Mouse (Mus musculus): ENCODE results near the gene Litaf. TPM values are rescaled to one million over a fixed set of nuclear protein-coding genes. Genes with fewer than 3 reads are reported as not detected.
A peak's percentile ranks its signal among the peaks of the same experiment; 100 is the strongest.

Litaf gene
- polyA plus RNA-seq, 1 experiment: 115 TPM

DNA sequence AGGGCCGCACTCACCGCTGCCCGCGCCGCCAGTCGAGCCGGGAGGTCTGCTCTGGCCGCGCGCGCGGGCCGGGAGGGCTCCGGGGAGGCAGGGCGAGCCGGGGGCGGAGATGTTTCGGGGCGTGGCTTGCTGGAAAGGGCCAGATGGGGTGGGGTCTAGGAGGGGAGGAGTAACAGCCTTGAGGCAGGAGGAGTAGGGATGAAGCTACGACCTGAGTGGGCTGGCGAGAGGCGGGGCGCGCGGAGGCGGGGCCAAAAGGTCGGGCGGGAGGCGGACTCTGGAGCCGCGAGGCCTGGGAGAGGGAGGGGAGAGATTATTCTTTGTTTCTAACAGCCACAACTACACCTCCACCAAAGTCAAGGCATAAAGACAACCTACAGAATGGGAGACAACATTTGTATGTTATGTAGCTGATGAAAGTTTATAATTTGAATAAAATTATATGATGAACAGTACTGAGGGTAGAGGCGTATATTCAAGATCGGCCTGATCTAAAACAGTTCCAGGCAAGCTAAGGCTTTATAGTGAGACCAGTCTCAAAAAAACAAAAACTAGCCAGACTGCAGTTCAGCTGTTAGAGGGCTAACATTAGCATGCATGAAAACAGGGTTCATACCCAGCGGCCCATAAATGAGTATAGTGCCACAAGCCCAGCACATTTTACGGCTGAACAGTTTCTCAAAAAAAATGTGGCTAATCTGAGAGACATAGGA, 72.8 kb downstream of the Litaf start:
- WGBS: 8% methylated on average over 35 of the region's 35 CpGs
- H3K4me1 ChIP-seq (ENCODE audit: control insufficient read depth, insufficient read depth, insufficient read length): peaks cover 5% of the 10 kb centered on the region; the same call in 1 of the 2 replicates
- peak; percentile 16; the same call in 1 of the 2 replicates for TF ChIP-seq POLR2A (IDR thresholded peaks at IDR 0.05; ENCODE audit: low read depth, low read length)
- TF ChIP-seq CTCF (IDR thresholded peaks at IDR 0.05; ENCODE audit: extremely low read depth, insufficient read depth, insufficient read length, insufficient replicate concordance): no peak
- DNase-seq (ENCODE audit: low read depth in 1 of 2, low spot score in 2 of 2): peak; percentile 78 to 91
- peak overlapping the region; percentile 66 for H3K27ac ChIP-seq (ENCODE audit: insufficient read depth, low read length)
- no peaks in the 10 kb centered on the region for H3K27me3 ChIP-seq (ENCODE audit: control insufficient read depth, insufficient read depth, low read length)
- H3K4me3 ChIP-seq (ENCODE audit: extremely low read depth, insufficient read depth, insufficient read length): peak overlapping the region; percentile 73
- no peaks in the 10 kb centered on the region for H3K36me3 ChIP-seq (ENCODE audit: control insufficient read depth, insufficient read depth, low read length)

DNA sequence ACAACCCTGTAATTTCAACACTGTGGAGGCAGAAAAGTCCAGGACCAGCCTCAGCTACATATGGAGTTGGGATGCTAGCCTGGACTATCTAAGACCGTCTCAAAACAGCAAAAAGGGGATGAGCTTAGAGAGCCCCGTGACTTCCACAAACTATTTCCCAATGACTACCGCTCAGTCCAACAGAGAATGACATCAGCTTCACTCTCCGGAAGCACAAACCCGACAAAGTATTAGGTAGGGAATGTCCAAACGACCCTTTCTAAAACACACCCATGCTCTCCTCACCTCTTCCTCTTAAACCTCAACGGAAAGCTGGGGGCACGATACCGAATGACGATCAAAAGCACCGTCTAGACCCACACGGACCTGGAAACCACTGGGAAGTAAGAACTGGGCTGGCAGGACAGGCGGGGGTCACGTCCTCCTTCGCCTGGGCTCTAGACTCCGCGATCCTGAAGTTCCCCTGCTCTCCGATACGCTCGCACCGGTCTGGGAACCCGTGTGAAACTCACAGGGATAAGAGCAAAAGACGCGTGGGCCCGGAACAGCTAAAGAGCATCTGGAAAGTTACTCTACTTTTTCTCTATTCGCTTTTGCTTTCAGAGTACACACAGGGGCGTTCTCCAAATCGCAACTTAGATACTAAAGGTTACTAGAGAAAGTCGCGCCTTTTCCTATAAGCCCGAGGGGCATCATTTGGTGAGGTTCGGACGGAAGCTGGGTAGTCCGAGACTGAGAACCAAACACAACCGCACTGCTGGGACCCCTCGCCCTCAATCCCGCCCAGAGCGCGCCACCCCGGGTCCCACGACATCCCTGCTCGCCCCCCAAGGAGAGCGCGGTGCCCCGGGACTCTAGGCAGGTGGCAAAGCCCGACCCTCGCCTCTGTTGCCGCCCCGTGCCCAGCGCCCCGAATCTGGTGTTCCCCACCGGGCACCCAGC, 73.6 kb downstream of the Litaf start:
- H3K4me3 ChIP-seq (ENCODE audit: extremely low read depth, insufficient read depth, insufficient read length): peak overlapping the region; percentile 73
- DNase-seq (ENCODE audit: low read depth in 1 of 2, low spot score in 2 of 2): no peak
- H3K4me1 ChIP-seq (ENCODE audit: control insufficient read depth, insufficient read depth, insufficient read length): peaks cover 5% of the 10 kb centered on the region; the same call in 1 of the 2 replicates
- no peak for TF ChIP-seq CTCF (IDR thresholded peaks at IDR 0.05; ENCODE audit: extremely low read depth, insufficient read depth, insufficient read length, insufficient replicate concordance)
- no peak for TF ChIP-seq POLR2A (IDR thresholded peaks at IDR 0.05; ENCODE audit: low read depth, low read length)
- WGBS: under 1% methylated on average over 52 of the region's 52 CpGs
- no peaks in the 10 kb centered on the region for H3K36me3 ChIP-seq (ENCODE audit: control insufficient read depth, insufficient read depth, low read length)
- peak overlapping the region; percentile 66 for H3K27ac ChIP-seq (ENCODE audit: insufficient read depth, low read length)
- no peaks in the 10 kb centered on the region for H3K27me3 ChIP-seq (ENCODE audit: control insufficient read depth, insufficient read depth, low read length)

DNA sequence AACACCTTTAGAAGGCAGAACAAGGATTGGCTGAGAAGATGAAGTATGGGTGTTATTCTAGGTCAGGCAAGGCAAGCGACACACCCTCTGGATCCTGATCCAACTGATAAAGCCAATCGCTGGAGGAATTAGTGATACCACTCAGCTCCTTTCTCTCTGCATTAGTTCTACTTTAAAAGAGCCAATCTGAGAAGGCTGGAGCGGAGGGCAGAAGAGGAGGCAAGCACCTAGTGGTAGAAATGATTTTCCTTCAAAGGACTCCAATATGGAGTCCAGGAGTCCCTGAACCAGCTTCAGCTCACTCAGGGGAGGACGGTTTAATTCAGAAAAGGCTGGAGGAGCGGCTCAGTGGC, 74.2 kb downstream of the Litaf start:
- H3K4me3 ChIP-seq (ENCODE audit: extremely low read depth, insufficient read depth, insufficient read length): peak overlapping the region; percentile 73
- peaks cover 5% of the 10 kb centered on the region; the same call in 1 of the 2 replicates for H3K4me1 ChIP-seq (ENCODE audit: control insufficient read depth, insufficient read depth, insufficient read length)
- H3K27ac ChIP-seq (ENCODE audit: insufficient read depth, low read length): no peak overlapping the region
- H3K36me3 ChIP-seq (ENCODE audit: control insufficient read depth, insufficient read depth, low read length): no peaks in the 10 kb centered on the region
- DNase-seq (ENCODE audit: low read depth in 1 of 2, low spot score in 2 of 2): no peak
- no peaks in the 10 kb centered on the region for H3K27me3 ChIP-seq (ENCODE audit: control insufficient read depth, insufficient read depth, low read length)
- 43% methylated on average over 5 of the region's 5 CpGs for WGBS
- no peak for TF ChIP-seq POLR2A (IDR thresholded peaks at IDR 0.05; ENCODE audit: low read depth, low read length)

DNA sequence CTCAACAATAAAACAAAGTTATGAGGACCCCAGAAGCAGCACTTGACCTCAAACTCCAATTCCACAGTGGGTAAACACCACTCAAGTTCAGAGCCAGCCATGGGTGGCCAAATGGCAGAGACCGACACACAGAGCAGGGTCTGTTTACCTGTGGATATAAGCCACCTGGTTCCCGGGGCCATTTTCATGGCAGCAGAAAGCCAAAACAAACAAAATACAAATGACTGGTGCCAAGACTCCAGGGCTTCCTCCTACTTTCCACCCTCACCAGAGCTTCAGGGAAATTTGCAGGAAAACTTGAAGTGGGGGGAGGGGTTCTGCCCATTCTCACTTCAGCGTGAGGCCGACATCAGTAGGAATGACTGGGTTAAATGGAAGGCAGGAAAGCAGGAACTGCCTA, 75.2 kb downstream of the Litaf start:
- DNase-seq (ENCODE audit: low read depth in 1 of 2, low spot score in 2 of 2): no peak
- Histone ChIP-seq H3K27me3 (ENCODE audit: control insufficient read depth, insufficient read depth, low read length) (no peaks in the 10 kb centered on the region), H3K36me3 (ENCODE audit: control insufficient read depth, insufficient read depth, low read length) (no peaks in the 10 kb centered on the region), H3K27ac (ENCODE audit: insufficient read depth, low read length) (no peak overlapping the region), H3K4me1 (ENCODE audit: control insufficient read depth, insufficient read depth, insufficient read length) (peaks cover 5% of the 10 kb centered on the region; the same call in 1 of the 2 replicates), H3K4me3 (ENCODE audit: extremely low read depth, insufficient read depth, insufficient read length) (no peak overlapping the region)
- 89% methylated on average over 4 of the region's 4 CpGs for WGBS
- no peak for TF ChIP-seq CTCF (IDR thresholded peaks at IDR 0.05; ENCODE audit: extremely low read depth, insufficient read depth, insufficient read length, insufficient replicate concordance)
- TF ChIP-seq POLR2A (IDR thresholded peaks at IDR 0.05; ENCODE audit: low read depth, low read length): no peak

DNA sequence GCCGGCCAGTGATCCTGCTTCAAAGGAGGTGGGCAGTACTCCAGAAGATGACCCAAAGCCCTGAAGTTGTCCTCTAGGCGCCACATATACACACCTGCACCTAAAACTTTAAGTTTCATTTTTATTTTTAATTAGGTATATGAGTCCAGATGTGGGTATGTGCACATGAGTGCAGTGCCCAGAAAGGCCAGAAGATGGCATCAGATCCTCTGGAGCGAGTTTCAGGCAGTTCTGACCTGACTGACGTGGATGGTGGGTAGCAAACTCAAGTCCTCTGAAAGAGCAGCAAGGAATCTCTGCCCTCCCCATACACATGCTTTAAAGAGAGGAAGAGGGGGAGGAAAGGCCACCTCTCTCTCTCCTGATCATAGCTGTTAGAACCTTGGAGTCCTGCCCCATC, 76.1 kb downstream of the Litaf start:
- no peaks in the 10 kb centered on the region for H3K27me3 ChIP-seq (ENCODE audit: control insufficient read depth, insufficient read depth, low read length)
- H3K4me3 ChIP-seq (ENCODE audit: extremely low read depth, insufficient read depth, insufficient read length): no peak overlapping the region
- DNase-seq (ENCODE audit: low read depth in 1 of 2, low spot score in 2 of 2): no peak
- peaks cover 5% of the 10 kb centered on the region; the same call in 1 of the 2 replicates for H3K4me1 ChIP-seq (ENCODE audit: control insufficient read depth, insufficient read depth, insufficient read length)
- no peaks in the 10 kb centered on the region for H3K36me3 ChIP-seq (ENCODE audit: control insufficient read depth, insufficient read depth, low read length)
- no peak overlapping the region for H3K27ac ChIP-seq (ENCODE audit: insufficient read depth, low read length)
- no peak for TF ChIP-seq POLR2A (IDR thresholded peaks at IDR 0.05; ENCODE audit: low read depth, low read length)
- no peak for TF ChIP-seq CTCF (IDR thresholded peaks at IDR 0.05; ENCODE audit: extremely low read depth, insufficient read depth, insufficient read length, insufficient replicate concordance)
- WGBS: 87% methylated on average over 4 of the region's 4 CpGs

DNA sequence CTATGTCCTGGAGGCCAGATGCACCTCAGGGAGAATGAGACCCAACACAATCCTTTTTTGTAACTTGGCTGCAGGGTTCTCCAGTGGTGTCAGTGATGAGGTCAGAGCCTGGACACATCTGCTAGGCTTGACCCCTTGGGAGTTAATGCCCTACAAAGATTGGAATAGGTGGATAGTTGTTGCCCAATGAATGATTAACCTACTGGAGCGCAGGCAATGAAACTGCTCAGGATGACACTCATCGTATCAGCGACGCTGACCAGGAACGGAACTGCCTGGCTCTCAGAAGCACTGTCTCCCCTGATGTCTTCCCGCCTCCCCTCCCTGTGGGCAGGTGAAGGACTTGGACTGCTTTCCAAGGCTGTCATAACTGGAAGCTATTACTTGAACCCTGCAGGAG, 76.6 kb downstream of the Litaf start:
- 97% methylated on average over 6 of the region's 6 CpGs for WGBS
- DNase-seq (ENCODE audit: low read depth in 1 of 2, low spot score in 2 of 2): no peak

More for the DNA sequence above, 76.6 kb downstream of the Litaf start:
- H3K4me1 ChIP-seq (ENCODE audit: control insufficient read depth, insufficient read depth, insufficient read length): peaks cover 5% of the 10 kb centered on the region; the same call in 1 of the 2 replicates
- H3K27ac ChIP-seq (ENCODE audit: insufficient read depth, low read length): no peak overlapping the region
- no peaks in the 10 kb centered on the region for H3K36me3 ChIP-seq (ENCODE audit: control insufficient read depth, insufficient read depth, low read length)
- TF ChIP-seq CTCF (IDR thresholded peaks at IDR 0.05; ENCODE audit: extremely low read depth, insufficient read depth, insufficient read length, insufficient replicate concordance): no peak
- no peak for TF ChIP-seq POLR2A (IDR thresholded peaks at IDR 0.05; ENCODE audit: low read depth, low read length)
- no peaks in the 10 kb centered on the region for H3K27me3 ChIP-seq (ENCODE audit: control insufficient read depth, insufficient read depth, low read length)
- no peak overlapping the region for H3K4me3 ChIP-seq (ENCODE audit: extremely low read depth, insufficient read depth, insufficient read length)
